Mouse (Mus musculus) neural tube, embryonic 12.5 days (tissue): ENCODE results near the gene Dusp7. TPM values are rescaled to one million over a fixed set of nuclear protein-coding genes. Genes with fewer than 3 reads are reported as not detected.
A peak's percentile ranks its signal among the peaks of the same experiment; 100 is the strongest.

ENCODE experiments used
- ATAC-seq: fragments of 200-750 bp; cut with Nextera tagmentation; 2 replicates; pipeline ENCODE4 v1.8.0; 2017; ENCODE audit warnings: low read depth, mild to moderate bottlenecking, moderate TSS enrichment, moderate library complexity; ENCODE audit not compliant: low FRiP score
- H3K27ac ChIP-seq: fragments of 300-500 bp; sonication (generic); 2 replicates; pipeline ENCODE4 v1.5.1; 2016
- H3K27me3 ChIP-seq: fragments of 300-500 bp; sonication (generic); replicated peaks from 2 replicates; pipeline ENCODE4 v1.6.1; 2016; ENCODE audit warnings: mild to moderate bottlenecking
- H3K36me3 ChIP-seq: fragments of 300-500 bp; sonication (generic); 2 replicates; pipeline ENCODE4 v1.6.1; 2016; ENCODE audit warnings: mild to moderate bottlenecking
- H3K4me1 ChIP-seq: fragments of 300-500 bp; sonication (generic); 2 replicates; pipeline ENCODE4 v1.6.1; 2016
- H3K4me2 ChIP-seq: fragments of 300-500 bp; sonication (generic); replicated peaks from 2 replicates; pipeline ENCODE4 v1.6.1; 2016; ENCODE audit warnings: mild to moderate bottlenecking
- H3K4me3 ChIP-seq: fragments of 300-500 bp; sonication (generic); 2 replicates; pipeline ENCODE4 v1.5.1; 2016
- H3K9ac ChIP-seq: fragments of 300-500 bp; sonication (generic); 2 replicates; pipeline ENCODE4 v1.6.1; 2016; ENCODE audit warnings: mild to moderate bottlenecking
- H3K9me3 ChIP-seq: fragments of 300-500 bp; sonication (generic); 2 replicates; pipeline ENCODE4 v1.6.1; 2016; ENCODE audit warnings: mild to moderate bottlenecking
- WGBS: fragments of 180-500 bp; shearing (Covaris S2); methylation state at CpG from one replicate; pipeline ENCODE4 v1.1.7; 2016; 5-methylcytosine and 5-hydroxymethylcytosine counted together
- polyA plus RNA-seq: library from polyadenylated mRNA; unstranded; fragments of >200 nt; fragmentation: Nextera tagmentation; extraction: Ambion mirVana; gene quantifications from 2 replicates; pipeline ENCODE4 v1.2.1, GENCODE M21; 2016

Gene Dusp7
- polyA plus RNA-seq, 1 experiment from 2014 or later: 21.3 TPM

- H3K36me3 ChIP-seq: no peaks in the 10 kb centered on the region
- peaks cover 46% of the 10 kb centered on the region for H3K4me1 ChIP-seq
- no peak overlapping the region for H3K9ac ChIP-seq
- no peak overlapping the region for H3K27ac ChIP-seq
- no peaks in the 10 kb centered on the region for H3K27me3 ChIP-seq
- H3K4me3 ChIP-seq: no peak overlapping the region
- 57% methylated on average over 13 of the region's 13 CpGs for WGBS
- no peaks in the 10 kb centered on the region for H3K9me3 ChIP-seq
- H3K4me2 ChIP-seq: 0 out of 2 replicates have a peak overlapping the region, but pooled peaks have one; percentile 12
- ATAC-seq: no peak
Measured at GRCm38 (mm10) chr9:106340501-106341312, 27.7 kb upstream of the Dusp7 start.

GRCm38 (mm10) chr9:106341313-106341686 lies 27.1 kb upstream of the Dusp7 start:
- peaks cover 46% of the 10 kb centered on the region for H3K4me1 ChIP-seq
- H3K27ac ChIP-seq: no peak overlapping the region
- H3K4me3 ChIP-seq: no peak overlapping the region
- 57% methylated on average over 3 of the region's 3 CpGs for WGBS
- no peak overlapping the region for H3K9ac ChIP-seq
- no peaks in the 10 kb centered on the region for H3K27me3 ChIP-seq
- no peaks in the 10 kb centered on the region for H3K36me3 ChIP-seq
- H3K4me2 ChIP-seq: no peak overlapping the region
- no peak for ATAC-seq
- no peaks in the 10 kb centered on the region for H3K9me3 ChIP-seq

- Histone ChIP-seq H3K4me1 (peaks cover 42% of the 10 kb centered on the region), H3K9me3 (no peaks in the 10 kb centered on the region), H3K27me3 (no peaks in the 10 kb centered on the region), H3K27ac (no peak overlapping the region), H3K4me2 (no peak overlapping the region), H3K4me3 (no peak overlapping the region), H3K36me3 (no peaks in the 10 kb centered on the region), H3K9ac (no peak overlapping the region)
- 90% methylated on average over 9 of the region's 9 CpGs for WGBS
- no peak for ATAC-seq
Measured at GRCm38 (mm10) chr9:106342573-106342972, 25.9 kb upstream of the Dusp7 start.

- H3K27me3 ChIP-seq: no peaks in the 10 kb centered on the region
- no peak overlapping the region for H3K4me2 ChIP-seq
- H3K9ac ChIP-seq: no peak overlapping the region
- no peak overlapping the region for H3K27ac ChIP-seq
- H3K4me1 ChIP-seq: peaks cover 19% of the 10 kb centered on the region
- no peak for ATAC-seq
- no peaks in the 10 kb centered on the region for H3K9me3 ChIP-seq
- H3K4me3 ChIP-seq: no peak overlapping the region
- H3K36me3 ChIP-seq: no peaks in the 10 kb centered on the region
- WGBS: 57% methylated on average over 6 of the region's 6 CpGs
Measured at GRCm38 (mm10) chr9:106345167-106345566, 23.3 kb upstream of the Dusp7 start.

- no peak for ATAC-seq
- no peak overlapping the region for H3K4me3 ChIP-seq
- no peaks in the 10 kb centered on the region for H3K27me3 ChIP-seq
- 69% methylated on average over 6 of the region's 6 CpGs for WGBS
- H3K9ac ChIP-seq: no peak overlapping the region
- no peaks in the 10 kb centered on the region for H3K9me3 ChIP-seq
- H3K4me2 ChIP-seq: no peak overlapping the region
- peaks cover 18% of the 10 kb centered on the region for H3K4me1 ChIP-seq
- no peaks in the 10 kb centered on the region for H3K36me3 ChIP-seq
- H3K27ac ChIP-seq: no peak overlapping the region
Measured at GRCm38 (mm10) chr9:106345630-106346029, 22.8 kb upstream of the Dusp7 start.

GRCm38 (mm10) chr9:106348281-106348680 lies 20.2 kb upstream of the Dusp7 start:
- Histone ChIP-seq H3K9ac (no peak overlapping the region), H3K4me3 (no peak overlapping the region), H3K27me3 (no peaks in the 10 kb centered on the region), H3K36me3 (no peaks in the 10 kb centered on the region), H3K9me3 (no peaks in the 10 kb centered on the region), H3K4me1 (peaks cover 6% of the 10 kb centered on the region; the same call in 1 of the 2 replicates), H3K4me2 (no peak overlapping the region), H3K27ac (no peak overlapping the region)
- WGBS: 64% methylated on average over 10 of the region's 10 CpGs
- no peak for ATAC-seq

GRCm38 (mm10) chr9:106349075-106349474 lies 19.4 kb upstream of the Dusp7 start:
- Histone ChIP-seq H3K27me3 (no peaks in the 10 kb centered on the region), H3K4me3 (no peak overlapping the region), H3K9ac (no peak overlapping the region), H3K4me1 (peaks cover 6% of the 10 kb centered on the region; the same call in 1 of the 2 replicates), H3K27ac (no peak overlapping the region), H3K36me3 (no peaks in the 10 kb centered on the region), H3K4me2 (no peak overlapping the region), H3K9me3 (no peaks in the 10 kb centered on the region)
- ATAC-seq: 0 out of 2 replicates have a peak, but pooled peaks have one; percentile 48
- WGBS: 77% methylated on average over 2 of the region's 2 CpGs

- Histone ChIP-seq H3K27me3 (no peaks in the 10 kb centered on the region), H3K9ac (no peak overlapping the region), H3K4me2 (no peak overlapping the region), H3K9me3 (no peaks in the 10 kb centered on the region), H3K4me1 (peaks cover 5% of the 10 kb centered on the region; the same call in 1 of the 2 replicates), H3K36me3 (no peaks in the 10 kb centered on the region), H3K27ac (no peak overlapping the region), H3K4me3 (no peak overlapping the region)
- 75% methylated on average over 6 of the region's 6 CpGs for WGBS
- ATAC-seq: no peak
Measured at GRCm38 (mm10) chr9:106351178-106351577, 17.3 kb upstream of the Dusp7 start.

GRCm38 (mm10) chr9:106353779-106354178 lies 14.7 kb upstream of the Dusp7 start:
- no peaks in the 10 kb centered on the region for H3K36me3 ChIP-seq
- WGBS: 74% methylated on average over 6 of the region's 6 CpGs
- no peak overlapping the region for H3K9ac ChIP-seq
- no peak overlapping the region for H3K27ac ChIP-seq
- H3K4me1 ChIP-seq: peaks cover 11% of the 10 kb centered on the region; the same call in 1 of the 2 replicates
- ATAC-seq: no peak
- H3K27me3 ChIP-seq: no peaks in the 10 kb centered on the region
- no peak overlapping the region for H3K4me3 ChIP-seq
- no peak overlapping the region for H3K4me2 ChIP-seq
- H3K9me3 ChIP-seq: no peaks in the 10 kb centered on the region

- H3K36me3 ChIP-seq: no peaks in the 10 kb centered on the region
- no peak overlapping the region for H3K4me2 ChIP-seq
- no peak overlapping the region for H3K27ac ChIP-seq
- H3K9ac ChIP-seq: no peak overlapping the region
- H3K4me3 ChIP-seq: no peak overlapping the region
- no peaks in the 10 kb centered on the region for H3K9me3 ChIP-seq
- 89% methylated on average over 6 of the region's 6 CpGs for WGBS
- H3K27me3 ChIP-seq: no peaks in the 10 kb centered on the region
- ATAC-seq: no peak
- H3K4me1 ChIP-seq: peaks cover 11% of the 10 kb centered on the region; the same call in 1 of the 2 replicates
Measured at GRCm38 (mm10) chr9:106354810-106355209, 13.6 kb upstream of the Dusp7 start.

GRCm38 (mm10) chr9:106355217-106355974 lies 13.0 kb upstream of the Dusp7 start:
- Histone ChIP-seq H3K4me3 (no peak overlapping the region), H3K9ac (no peak overlapping the region), H3K27ac (no peak overlapping the region), H3K4me2 (no peak overlapping the region), H3K27me3 (no peaks in the 10 kb centered on the region), H3K4me1 (peaks cover 11% of the 10 kb centered on the region; the same call in 1 of the 2 replicates), H3K36me3 (no peaks in the 10 kb centered on the region), H3K9me3 (no peaks in the 10 kb centered on the region)
- ATAC-seq: no peak
- WGBS: 66% methylated on average over 10 of the region's 10 CpGs

GRCm38 (mm10) chr9:106355975-106356286 lies 12.5 kb upstream of the Dusp7 start:
- H3K36me3 ChIP-seq: no peaks in the 10 kb centered on the region
- no peak overlapping the region for H3K9ac ChIP-seq
- no peak overlapping the region for H3K4me3 ChIP-seq
- no peak overlapping the region for H3K27ac ChIP-seq
- H3K4me2 ChIP-seq: no peak overlapping the region
- peaks cover 11% of the 10 kb centered on the region; the same call in 1 of the 2 replicates for H3K4me1 ChIP-seq
- H3K27me3 ChIP-seq: no peaks in the 10 kb centered on the region
- ATAC-seq: 0 out of 2 replicates have a peak, but pooled peaks have one; percentile 41
- no peaks in the 10 kb centered on the region for H3K9me3 ChIP-seq
